Mouse (Mus musculus) liver, embryonic 16.5 days (tissue): ENCODE measurements around the gene Gm10840. TPM values are rescaled to one million over a fixed set of nuclear protein-coding genes. Genes with fewer than 3 reads are reported as not detected.

Source experiments
- ATAC-seq: fragments of 200-750 bp; cut with Nextera tagmentation; 2 replicates; pipeline ENCODE4 v1.8.0; 2017; ENCODE audit warnings: low read depth, mild to moderate bottlenecking, moderate number of reproducible peaks, moderate library complexity
- H3K27ac ChIP-seq: fragments of 300-500 bp; sonication (generic); 2 replicates; pipeline ENCODE4 v1.5.1; 2014; ENCODE audit warnings: mild to moderate bottlenecking, low read length
- H3K27me3 ChIP-seq: fragments of 300-500 bp; sonication (generic); 2 replicates; pipeline ENCODE4 v1.6.1; 2014; ENCODE audit warnings: low read depth, low read length, mixed read lengths; ENCODE audit not compliant: control insufficient read depth, insufficient read depth
- H3K36me3 ChIP-seq: fragments of 300-500 bp; sonication (generic); 2 replicates; pipeline ENCODE4 v1.6.1; 2014; ENCODE audit warnings: mild to moderate bottlenecking; ENCODE audit not compliant: control insufficient read depth, insufficient read depth
- H3K4me1 ChIP-seq: fragments of 300-500 bp; sonication (generic); 2 replicates; pipeline ENCODE4 v1.6.1; 2014; ENCODE audit warnings: low read depth, low read length, mixed read lengths; ENCODE audit not compliant: control insufficient read depth
- H3K4me2 ChIP-seq: fragments of 300-500 bp; sonication (generic); 2 replicates; pipeline ENCODE4 v1.6.1; 2014; ENCODE audit warnings: low read depth, low read length, mixed read lengths
- H3K4me3 ChIP-seq: fragments of 300-500 bp; sonication (generic); 2 replicates; pipeline ENCODE4 v1.5.1; 2014; ENCODE audit warnings: low read depth, mild to moderate bottlenecking, low read length
- H3K9ac ChIP-seq: fragments of 300-500 bp; sonication (generic); 2 replicates; pipeline ENCODE4 v1.6.1; 2014; ENCODE audit warnings: low read depth, low read length
- H3K9me3 ChIP-seq: fragments of 300-500 bp; sonication (generic); replicated peaks from 2 replicates; pipeline ENCODE4 v1.6.1; 2016; ENCODE audit warnings: low read length; ENCODE audit not compliant: control insufficient read depth
- WGBS: fragments of 180-500 bp; shearing (Covaris S2); extraction: QIAGEN DNeasy Blood & Tissue Kit; methylation state at CpG from one replicate; pipeline ENCODE4 v1.1.7; 2014; ENCODE audit not compliant: insufficient replicate concordance; 5-methylcytosine and 5-hydroxymethylcytosine counted together
- polyA plus RNA-seq: library from polyadenylated mRNA; unstranded; fragments of >200 nt; fragmentation: Nextera tagmentation; extraction: Ambion mirVana; gene quantifications from 2 replicates; pipeline ENCODE4 v1.2.1, GENCODE M21; 2015

Gene Gm10840
- polyA plus RNA-seq, 1 experiment from 2014 or later, result not detected

DNA sequence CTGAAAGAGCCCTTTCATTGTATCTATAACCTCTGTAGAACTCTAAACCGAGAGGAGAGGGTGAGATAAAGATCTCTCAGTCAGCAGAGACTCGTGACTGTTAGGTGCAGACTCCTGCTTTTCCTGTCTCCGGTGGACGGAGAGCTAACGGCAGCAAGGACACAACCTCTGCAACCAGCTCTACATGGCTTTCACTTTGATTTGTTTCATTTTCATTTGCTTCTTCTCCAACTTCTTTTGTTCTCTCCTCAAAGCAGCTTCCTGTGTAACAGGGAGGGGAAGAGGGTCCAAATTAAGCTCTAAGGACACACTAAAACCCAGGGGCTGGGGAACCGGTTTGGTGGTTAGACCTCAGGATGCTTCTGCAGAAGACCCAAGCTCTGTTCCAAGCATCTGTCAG is 40.1 kb downstream of the Gm10840 start:
- no peaks in the 10 kb centered on the region for H3K9me3 ChIP-seq
- H3K4me3 ChIP-seq, result no peak overlapping the region
- no peak overlapping the region for H3K9ac ChIP-seq
- H3K36me3 ChIP-seq, result peaks cover 25% of the 10 kb centered on the region
- 37% methylated on average over 6 of the region's 6 CpGs for WGBS
- H3K4me1 ChIP-seq, result peaks cover 18% of the 10 kb centered on the region
- no peak overlapping the region for H3K27ac ChIP-seq
- no peak overlapping the region for H3K4me2 ChIP-seq
- no peak for ATAC-seq
- no peaks in the 10 kb centered on the region for H3K27me3 ChIP-seq

DNA sequence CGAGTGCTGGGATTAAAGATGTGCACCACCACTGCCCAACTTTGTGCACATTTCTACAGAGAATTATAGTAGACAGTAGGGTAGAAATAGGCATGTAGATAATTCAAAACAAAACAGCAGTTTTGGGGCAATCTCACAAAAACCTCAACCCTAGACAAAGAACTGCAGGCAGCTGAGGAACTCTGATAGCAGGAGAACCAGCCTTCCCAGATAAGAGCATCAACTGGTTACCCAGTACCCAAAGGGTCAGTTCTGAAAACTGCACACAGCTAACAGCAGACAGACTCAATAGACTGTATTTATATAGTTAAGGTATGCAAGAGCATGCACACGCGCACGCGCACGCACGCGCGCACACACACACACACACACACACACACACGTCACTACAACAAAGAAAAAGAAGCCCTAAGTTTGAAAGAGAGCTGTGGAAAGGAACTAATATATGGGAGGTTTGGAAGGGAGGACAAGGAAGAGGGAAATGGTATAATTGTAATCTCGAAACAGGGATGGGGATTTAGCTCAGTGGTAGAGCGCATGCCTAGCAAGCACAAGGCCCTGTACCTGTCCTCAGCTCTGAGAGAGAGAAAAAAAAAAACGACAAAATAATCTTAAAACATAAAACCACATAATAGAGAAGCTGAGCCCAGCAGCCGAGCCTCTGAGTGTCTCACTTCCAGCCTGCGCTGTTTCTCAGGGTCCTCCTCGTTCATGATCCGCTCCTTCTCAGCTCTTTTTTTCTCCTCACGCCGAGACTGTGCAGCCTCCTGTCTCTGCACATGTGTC is 40.9 kb downstream of the Gm10840 start:
- H3K27me3 ChIP-seq, result no peaks in the 10 kb centered on the region
- H3K27ac ChIP-seq, result 0 out of 2 replicates have a peak overlapping the region, but pooled peaks have one; percentile 26
- H3K36me3 ChIP-seq, result peaks cover 26% of the 10 kb centered on the region
- 59% methylated on average over 19 of the region's 19 CpGs for WGBS
- H3K4me2 ChIP-seq, result no peak overlapping the region
- no peaks in the 10 kb centered on the region for H3K9me3 ChIP-seq
- no peak overlapping the region for H3K4me3 ChIP-seq
- H3K9ac ChIP-seq, result no peak overlapping the region
- ATAC-seq, result peak; percentile 45; the same call in 1 of the 2 replicates
- H3K4me1 ChIP-seq, result peaks cover 18% of the 10 kb centered on the region

DNA sequence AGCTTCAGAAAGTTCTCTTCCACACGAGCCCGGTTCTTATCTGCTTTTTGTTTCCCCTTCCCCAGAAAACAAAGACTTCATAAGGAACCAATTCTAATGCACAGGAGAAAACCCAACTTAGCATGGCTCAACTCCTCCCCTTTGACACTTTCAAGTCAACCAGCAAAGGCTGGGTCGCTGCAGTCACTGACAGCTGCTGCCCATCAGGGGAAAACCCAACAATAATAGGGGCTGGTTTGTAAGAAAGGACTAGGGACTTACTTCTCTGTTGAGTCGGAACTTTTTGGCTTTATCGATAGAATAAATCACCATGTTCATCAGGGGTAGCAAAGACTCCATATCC is 41.4 kb downstream of the Gm10840 start, which contains the start of gene Strada:
TSS of gene Strada (minus strand) at position 46 of the 343 bp plus-strand sequence.
- no peak within 1 kb of the TSS for H3K9ac ChIP-seq
- no peak within 1 kb of the TSS for H3K4me2 ChIP-seq
- peaks cover 31% of the 10 kb centered on the region for H3K36me3 ChIP-seq

More for the DNA sequence above, 41.4 kb downstream of the Gm10840 start, which contains the start of gene Strada:
- H3K27ac ChIP-seq, result 0 out of 2 replicates have a peak within 1 kb of the TSS, but pooled peaks have one; percentile 26
- H3K4me3 ChIP-seq, result no peak within 1 kb of the TSS
- H3K9me3 ChIP-seq, result no peaks in the 10 kb centered on the region
- ATAC-seq, result no peak
- no peaks in the 10 kb centered on the region for H3K27me3 ChIP-seq
- H3K4me1 ChIP-seq, result peaks cover 18% of the 10 kb centered on the region
- WGBS, result 42% methylated on average over 5 of the region's 5 CpGs

Other genes starting within 250 kb of the Gm10840 start
- gene Cyb561, start 207.5 kb upstream of the Gm10840 start, polyA plus RNA-seq, result 0.79 and 1.1 TPM in 2 replicates
- gene Ace, start 192.9 kb upstream of the Gm10840 start, polyA plus RNA-seq, result 0.06 and 0.24 TPM in 2 replicates
- gene Ace3, start 166.2 kb upstream of the Gm10840 start, polyA plus RNA-seq, result not detected in 2 replicates
- 0.05 and 0.08 TPM in 2 replicates for gene Kcnh6, start 152.7 kb upstream of the Gm10840 start, polyA plus RNA-seq
- gene Dcaf7, start 124.0 kb upstream of the Gm10840 start, polyA plus RNA-seq, result 25.1 and 27.5 TPM in 2 replicates
- gene Taco1, start 94.8 kb upstream of the Gm10840 start, polyA plus RNA-seq, result 5.6 and 6.4 TPM in 2 replicates
- gene Map3k3, start 76.2 kb upstream of the Gm10840 start, polyA plus RNA-seq, result 2.4 and 3.6 TPM in 2 replicates
- gene Limd2, start within 50 bp of the Gm10840 start, polyA plus RNA-seq, result 76.8 and 79.6 TPM in 2 replicates
- gene Strada, start 41.3 kb downstream of the Gm10840 start, polyA plus RNA-seq, result 7.3 and 7.6 TPM in 2 replicates
- 42.3 and 44.2 TPM in 2 replicates for gene Ccdc47, start 55.5 kb downstream of the Gm10840 start, polyA plus RNA-seq
- 22.7 and 24.7 TPM in 2 replicates for gene Ddx42, start 56.1 kb downstream of the Gm10840 start, polyA plus RNA-seq
- 25.2 and 27.0 TPM in 2 replicates for gene Ftsj3, start 95.2 kb downstream of the Gm10840 start, polyA plus RNA-seq
- gene Psmc5, start 95.3 kb downstream of the Gm10840 start, polyA plus RNA-seq, result 113 and 118 TPM in 2 replicates
- 19.4 and 19.5 TPM in 2 replicates for gene Smarcd2, start 112.1 kb downstream of the Gm10840 start, polyA plus RNA-seq
- 0.13 and 0.16 TPM in 2 replicates for gene Tcam1, start 115.8 kb downstream of the Gm10840 start, polyA plus RNA-seq
- not detected in 2 replicates for gene Gh, start 141.0 kb downstream of the Gm10840 start, polyA plus RNA-seq
- gene Cd79b, start 153.9 kb downstream of the Gm10840 start, polyA plus RNA-seq, result 11.3 and 12.3 TPM in 2 replicates
- gene Scn4a, start 192.4 kb downstream of the Gm10840 start, polyA plus RNA-seq, result 0.04 and 0.13 TPM in 2 replicates
- gene Prr29, start 204.6 kb downstream of the Gm10840 start, polyA plus RNA-seq, result not detected in 2 replicates
- 13.4 and 14.8 TPM in 2 replicates for gene Icam2, start 227.2 kb downstream of the Gm10840 start, polyA plus RNA-seq